Mouse (Mus musculus): ENCODE measurements around the gene Slc25a22.

DNA sequence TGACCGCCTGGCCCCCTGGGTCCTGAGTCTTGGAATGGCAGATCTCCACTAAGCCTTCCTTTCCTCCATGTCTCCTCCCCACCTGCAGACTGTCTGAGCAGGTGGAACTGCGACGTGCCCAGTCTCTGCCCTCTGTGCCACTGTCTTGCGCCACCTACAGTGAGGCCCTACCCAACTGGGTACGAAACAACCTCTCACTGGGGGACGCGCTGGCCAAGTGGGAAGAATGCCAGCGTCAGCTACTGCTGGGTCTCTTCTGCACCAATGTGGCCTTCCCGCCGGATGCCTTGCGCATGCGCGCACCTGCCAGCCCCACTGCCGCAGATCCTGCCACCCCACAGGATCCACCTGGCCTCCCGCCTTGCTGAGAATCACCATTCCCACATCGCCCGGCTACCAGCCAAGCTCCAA is 21.6 kb upstream of the Slc25a22 start:
- TF ChIP-seq POLR2A (IDR thresholded peaks at IDR 0.05; ENCODE audit: insufficient read depth, low read depth, low read length) (no peak), CTCF (IDR thresholded peaks at IDR 0.05) (no peak), EP300 (IDR thresholded peaks at IDR 0.05; ENCODE audit: insufficient read depth, low read depth, low read length) (no peak)
